Mouse (Mus musculus): ENCODE results near the gene Hist1h2ai. TPM values are rescaled to one million over a fixed set of nuclear protein-coding genes. Genes with fewer than 3 reads are reported as not detected.
"Not testable (repeated sequence)": the region's sequence is repeated elsewhere in the genome, so short reads cannot be mapped to it uniquely, and the experiment has no call there.

The Hist1h2ai gene
- total and polyA plus RNA-seq, 2 experiments, result 0.64 to 8.9 TPM

GRCm38 (mm10) chr13:21751827-21752226, 35.6 kb downstream of the Hist1h2ai start:
- no peaks in the 10 kb centered on the region; the same call in 1 of the 2 replicates for H3K79me2 ChIP-seq (ENCODE audit: control insufficient read depth, insufficient read depth, low read length)
- no peak for TF ChIP-seq CTCF (IDR thresholded peaks at IDR 0.05; ENCODE audit: low read depth, low read length)
- no peak for TF ChIP-seq POLR2A (IDR thresholded peaks at IDR 0.05; ENCODE audit: extremely low read depth, insufficient read depth, low read length)
- peaks cover 7% of the 10 kb centered on the region for H3K4me1 ChIP-seq (ENCODE audit: control insufficient read depth, insufficient read depth, low read length)
- H3K9ac ChIP-seq (ENCODE audit: low read depth, low read length), result no peak overlapping the region
- DNase-seq (ENCODE audit: extremely low read depth, low read depth, low spot score), result no peak
- no peak overlapping the region for H3K27ac ChIP-seq (replicated peaks; ENCODE audit: insufficient read depth, low read depth, low read length)
- H3K4me3 ChIP-seq (ENCODE audit: insufficient read depth, low read depth, low read length), result no peak overlapping the region
- no peaks in the 10 kb centered on the region for H3K27me3 ChIP-seq (ENCODE audit: control insufficient read depth, insufficient read depth, low read length)
- WGBS, result 89% methylated on average over 3 of the region's 3 CpGs
- H3K36me3 ChIP-seq (ENCODE audit: control insufficient read depth, insufficient read depth, low read length), result peaks cover 2% of the 10 kb centered on the region; the same call in 1 of the 2 replicates

- WGBS, result 60% methylated on average over 3 of the region's 3 CpGs
- H3K36me3 ChIP-seq (ENCODE audit: control insufficient read depth, insufficient read depth, low read length), result no peaks in the 10 kb centered on the region; the same call in 1 of the 2 replicates
- no peaks in the 10 kb centered on the region; the same call in 1 of the 2 replicates for H3K79me2 ChIP-seq (ENCODE audit: control insufficient read depth, insufficient read depth, low read length)
- peaks cover 7% of the 10 kb centered on the region for H3K4me1 ChIP-seq (ENCODE audit: control insufficient read depth, insufficient read depth, low read length)
- H3K27me3 ChIP-seq (ENCODE audit: control insufficient read depth, insufficient read depth, low read length), result no peaks in the 10 kb centered on the region
- no peak overlapping the region for H3K9ac ChIP-seq (ENCODE audit: low read depth, low read length)
- no peak overlapping the region for H3K4me3 ChIP-seq (ENCODE audit: insufficient read depth, low read depth, low read length)
- DNase-seq (ENCODE audit: extremely low read depth, low read depth, low spot score), result no peak
- no peak overlapping the region for H3K27ac ChIP-seq (replicated peaks; ENCODE audit: insufficient read depth, low read depth, low read length)
- TF ChIP-seq POLR2A (IDR thresholded peaks at IDR 0.05; ENCODE audit: extremely low read depth, insufficient read depth, low read length), result no peak
- no peak for TF ChIP-seq CTCF (IDR thresholded peaks at IDR 0.05; ENCODE audit: low read depth, low read length)
Observed at GRCm38 (mm10) chr13:21752356-21752755, 36.1 kb downstream of the Hist1h2ai start.

- H3K27me3 ChIP-seq (ENCODE audit: control insufficient read depth, insufficient read depth, low read length), result no peaks in the 10 kb centered on the region
- 0 out of 2 replicates have a peak, but pooled peaks have one; percentile 1 for TF ChIP-seq CTCF (IDR thresholded peaks at IDR 0.05; ENCODE audit: low read depth, low read length)
- TF ChIP-seq POLR2A (IDR thresholded peaks at IDR 0.05; ENCODE audit: extremely low read depth, insufficient read depth, low read length), result no peak
- H3K4me3 ChIP-seq (ENCODE audit: insufficient read depth, low read depth, low read length), result peak overlapping the region; percentile 97
- no peaks in the 10 kb centered on the region; the same call in 1 of the 2 replicates for H3K79me2 ChIP-seq (ENCODE audit: control insufficient read depth, insufficient read depth, low read length)
- H3K4me1 ChIP-seq (ENCODE audit: control insufficient read depth, insufficient read depth, low read length), result peaks cover 7% of the 10 kb centered on the region
- peak overlapping the region; percentile 61 for H3K9ac ChIP-seq (ENCODE audit: low read depth, low read length)
- DNase-seq (ENCODE audit: extremely low read depth, low read depth, low spot score), result no peak
- no peaks in the 10 kb centered on the region for H3K36me3 ChIP-seq (ENCODE audit: control insufficient read depth, insufficient read depth, low read length)
- peak overlapping the region; percentile 37; the same call in 1 of the 2 replicates for H3K27ac ChIP-seq (replicated peaks; ENCODE audit: insufficient read depth, low read depth, low read length)
- 10% methylated on average over 10 of the region's 10 CpGs for WGBS
Observed at GRCm38 (mm10) chr13:21753051-21753523, 36.9 kb downstream of the Hist1h2ai start.

- 0 out of 2 replicates have a peak, but pooled peaks have one; percentile 35 for TF ChIP-seq POLR2A (IDR thresholded peaks at IDR 0.05; ENCODE audit: extremely low read depth, insufficient read depth, low read length)
- H3K9ac ChIP-seq (ENCODE audit: low read depth, low read length), result peak within 1 kb of the TSS; percentile 77
- not testable (repeated sequence) for H3K79me2 ChIP-seq (ENCODE audit: control insufficient read depth, insufficient read depth, low read length); H3K4me1 ChIP-seq (ENCODE audit: control insufficient read depth, insufficient read depth, low read length); H3K27me3 ChIP-seq (ENCODE audit: control insufficient read depth, insufficient read depth, low read length); H3K36me3 ChIP-seq (ENCODE audit: control insufficient read depth, insufficient read depth, low read length)
- WGBS, result under 1% methylated on average over 48 of the region's 50 CpGs
- DNase-seq (ENCODE audit: extremely low read depth, low read depth, low spot score), result peak; percentile 80
- peak within 1 kb of the TSS; percentile 97 for H3K4me3 ChIP-seq (ENCODE audit: insufficient read depth, low read depth, low read length)
- H3K27ac ChIP-seq (replicated peaks; ENCODE audit: insufficient read depth, low read depth, low read length), result peak within 1 kb of the TSS; percentile 81
Observed at GRCm38 (mm10) chr13:21753524-21754285, 37.5 kb downstream of the Hist1h2ai start, which contains the start of the genes Hist1h2ak and Hist1h2bn. Gene Hist1h2ak, minus strand, starts transcription at chr13:21753827. Gene Hist1h2bn, plus strand, starts transcription at chr13:21754123.

- H3K4me3 ChIP-seq (ENCODE audit: insufficient read depth, low read depth, low read length), result peak overlapping the region; percentile 40; the same call in 1 of the 2 replicates
- not testable (repeated sequence) for H3K9ac ChIP-seq (ENCODE audit: low read depth, low read length); H3K36me3 ChIP-seq (ENCODE audit: control insufficient read depth, insufficient read depth, low read length); H3K27me3 ChIP-seq (ENCODE audit: control insufficient read depth, insufficient read depth, low read length); H3K79me2 ChIP-seq (ENCODE audit: control insufficient read depth, insufficient read depth, low read length); H3K27ac ChIP-seq (replicated peaks; ENCODE audit: insufficient read depth, low read depth, low read length); DNase-seq (ENCODE audit: extremely low read depth, low read depth, low spot score); H3K4me1 ChIP-seq (ENCODE audit: control insufficient read depth, insufficient read depth, low read length)
- WGBS, result under 1% methylated on average over 16 of the region's 26 CpGs
Observed at GRCm38 (mm10) chr13:21754294-21755001, 38.2 kb downstream of the Hist1h2ai start.
